In genomic region chr1:73912466-73912865, GRCm38 (mm10) we compare ENCODE assay signal across 13 mouse cellular contexts.
DNase-seq lines count a peak whose midpoint lies in the region; ATAC-seq and TF ChIP-seq lines count a peak whose summit lies in the region.
"Had no signal": no experiment of that assay in that cellular context is flagged by ENCODE, and none has a peak within 500 bp of the region (broad histone marks: within the 10 kb centered on the region; RNA-seq: fewer than 3 reads in every experiment).

No protein-coding gene starts in this region.

- H3K36me3 ChIP-seq in heart, embryonic 15.5 days = peaks cover 47% of the 10 kb centered on the region
- H3K36me3 ChIP-seq in lung, postnatal 0 days (ENCODE audit: insufficient read depth, low read length) = peaks cover 41% of the 10 kb centered on the region
- H3K36me3 ChIP-seq: hindbrain, embryonic 15.5 days had no signal

- intact Hi-C loops in heart, postnatal 25 days (cut with DNase I) = no loop called here

- H3K9ac ChIP-seq in heart, embryonic 15.5 days = no peak overlapping the region
- H3K9ac ChIP-seq in lung, postnatal 0 days (replicated peaks; ENCODE audit: low read depth) = no peak overlapping the region
- H3K9ac ChIP-seq: hindbrain, embryonic 15.5 days; limb, embryonic 12.5 days had no signal

- H3K27ac ChIP-seq in heart, embryonic 15.5 days = peak overlapping the region; percentile 27; the same call in 1 of the 2 replicates
- no peak overlapping the region for H3K27ac ChIP-seq in lung, postnatal 0 days (ENCODE audit: low read length)
- H3K27ac ChIP-seq: hindbrain, embryonic 15.5 days; limb, embryonic 12.5 days had no signal

- no peaks in the 10 kb centered on the region for H3K27me3 ChIP-seq in heart, embryonic 15.5 days
- no peaks in the 10 kb centered on the region for H3K27me3 ChIP-seq in lung, postnatal 0 days (replicated peaks; ENCODE audit: insufficient read depth, low read length)
- H3K27me3 ChIP-seq: CH12.LX; hindbrain, embryonic 15.5 days; limb, embryonic 12.5 days had no signal

- WGBS in heart, embryonic 15.5 days = 77% methylated on average over 10 of the region's 10 CpGs
- 84% methylated on average over 10 of the region's 10 CpGs for WGBS in lung, postnatal 0 days

- H3K9me3 ChIP-seq in heart, embryonic 15.5 days (replicated peaks) = no peaks in the 10 kb centered on the region
- H3K9me3 ChIP-seq in lung, postnatal 0 days (ENCODE audit: low read length) = no peaks in the 10 kb centered on the region
- H3K9me3 ChIP-seq: hindbrain, embryonic 15.5 days; limb, embryonic 12.5 days had no signal

- no peak for DNase-seq in heart, postnatal 25 days (ENCODE audit: low spot score)
- peak; percentile 5 for DNase-seq in lung, postnatal 10 days
- DNase-seq in lung, postnatal 0 days (ENCODE audit: low spot score) = no peak
- peak; percentile 4 for DNase-seq in adrenal gland, postnatal 10 days
- DNase-seq in cerebellum, adult 18-20 months = peak; percentile 17 to 22
- DNase-seq: embryo, embryonic 11 days; midbrain, embryonic 14.5 days; thymus, adult 2 months had no signal

- no peak for TF ChIP-seq CTCF in lung, postnatal 0 days (IDR thresholded peaks at IDR 0.05)

- ATAC-seq in heart, embryonic 15.5 days (replicated peaks; ENCODE audit: insufficient number of reproducible peaks, insufficient read depth, low FRiP score, low read depth) = no peak
- no peak for ATAC-seq in lung, postnatal 0 days
- no peak for ATAC-seq in granulocyte monocyte progenitor cell, adult 5-6 weeks (replicated peaks; ENCODE audit: poor library complexity, severe bottlenecking)

- TF ChIP-seq EP300 in lung, postnatal 0 days (IDR thresholded peaks at IDR 0.05) = no peak

- no peak overlapping the region for H3K4me3 ChIP-seq in heart, embryonic 15.5 days
- no peak overlapping the region for H3K4me3 ChIP-seq in lung, postnatal 0 days (ENCODE audit: low read depth, low read length)
- H3K4me3 ChIP-seq: hindbrain, embryonic 15.5 days; limb, embryonic 12.5 days had no signal

- H3K4me1 ChIP-seq in heart, embryonic 15.5 days (replicated peaks) = peaks cover 60% of the 10 kb centered on the region
- no peaks in the 10 kb centered on the region for H3K4me1 ChIP-seq in lung, postnatal 0 days (ENCODE audit: insufficient read depth, low read depth, low read length)

- H3K4me2 ChIP-seq in heart, embryonic 15.5 days = no peak overlapping the region
- no peak overlapping the region for H3K4me2 ChIP-seq in lung, postnatal 0 days (replicated peaks; ENCODE audit: low read depth, low read length)
- H3K4me2 ChIP-seq: hindbrain, embryonic 15.5 days; limb, embryonic 12.5 days had no signal

Comparison
In these comparisons a context has a peak if more than half of its experiments do, and no peak if none do; other contexts are left out.
1. DNase-seq: peak in lung, postnatal 10 days (single experiment), adrenal gland, postnatal 10 days (single experiment) and cerebellum, adult 18-20 months (2 of 2); none in heart, postnatal 25 days (single experiment) and lung, postnatal 0 days (single experiment).